Mouse (Mus musculus) neural tube, embryonic 15.5 days (tissue): ENCODE measurements around the gene Spata5. TPM values are rescaled to one million over a fixed set of nuclear protein-coding genes. Genes with fewer than 3 reads are reported as not detected.

ENCODE experiments used
- ATAC-seq: fragments of 200-750 bp; cut with Nextera tagmentation; 2 replicates; pipeline ENCODE4 v1.8.0; 2017; ENCODE audit warnings: mild to moderate bottlenecking, moderate TSS enrichment, moderate library complexity; ENCODE audit not compliant: low FRiP score
- H3K27ac ChIP-seq: fragments of 300-500 bp; sonication (generic); replicated peaks from 2 replicates; pipeline ENCODE4 v1.5.1; 2015; ENCODE audit warnings: mild to moderate bottlenecking, inconsistent platforms
- H3K27me3 ChIP-seq: fragments of 300-500 bp; sonication (generic); replicated peaks from 2 replicates; pipeline ENCODE4 v1.6.1; 2015; ENCODE audit warnings: inconsistent platforms
- H3K36me3 ChIP-seq: fragments of 300-500 bp; sonication (generic); 2 replicates; pipeline ENCODE4 v1.6.1; 2015; ENCODE audit warnings: inconsistent platforms
- H3K4me1 ChIP-seq: fragments of 300-500 bp; sonication (generic); 2 replicates; pipeline ENCODE4 v1.6.1; 2015; ENCODE audit warnings: inconsistent platforms
- H3K4me2 ChIP-seq: fragments of 300-500 bp; sonication (generic); 2 replicates; pipeline ENCODE4 v1.6.1; 2015; ENCODE audit warnings: inconsistent platforms, mild to moderate bottlenecking, moderate library complexity
- H3K4me3 ChIP-seq: fragments of 300-500 bp; sonication (generic); replicated peaks from 2 replicates; pipeline ENCODE4 v1.5.1; 2015; ENCODE audit warnings: mild to moderate bottlenecking, inconsistent platforms
- H3K9ac ChIP-seq: fragments of 300-500 bp; sonication (generic); replicated peaks from 2 replicates; pipeline ENCODE4 v1.6.1; 2015; ENCODE audit warnings: mild to moderate bottlenecking, inconsistent platforms
- H3K9me3 ChIP-seq: fragments of 300-500 bp; sonication (generic); replicated peaks from 2 replicates; pipeline ENCODE4 v1.6.1; 2016; ENCODE audit warnings: inconsistent platforms
- WGBS: fragments of 180-500 bp; shearing (Covaris S2); methylation state at CpG from one replicate; pipeline ENCODE4 v1.1.7; 2015; ENCODE audit warnings: mixed read lengths; 5-methylcytosine and 5-hydroxymethylcytosine counted together
- polyA plus RNA-seq: library from polyadenylated mRNA; unstranded; fragments of >200 nt; fragmentation: Nextera tagmentation; extraction: Ambion mirVana; gene quantifications from 2 replicates; pipeline ENCODE4 v1.2.1, GENCODE M21; 2015

Gene Spata5
- polyA plus RNA-seq, 1 experiment from 2014 or later = 29.5 TPM

GRCm38 (mm10) chr3:37608926-37609325, 189.2 kb downstream of the Spata5 start:
- 94% methylated on average over 4 of the region's 4 CpGs for WGBS
- Histone ChIP-seq H3K36me3 (no peaks in the 10 kb centered on the region), H3K9me3 (no peaks in the 10 kb centered on the region), H3K4me3 (no peak overlapping the region), H3K27me3 (no peaks in the 10 kb centered on the region), H3K4me2 (no peak overlapping the region), H3K4me1 (peaks cover 7% of the 10 kb centered on the region), H3K9ac (no peak overlapping the region), H3K27ac (no peak overlapping the region)
- no peak for ATAC-seq

- Histone ChIP-seq H3K36me3 (no peaks in the 10 kb centered on the region), H3K9me3 (no peaks in the 10 kb centered on the region), H3K4me3 (no peak overlapping the region), H3K9ac (no peak overlapping the region), H3K27ac (no peak overlapping the region), H3K4me2 (no peak overlapping the region), H3K27me3 (no peaks in the 10 kb centered on the region), H3K4me1 (no peaks in the 10 kb centered on the region)
- WGBS = 95% methylated on average over 2 of the region's 2 CpGs
- no peak for ATAC-seq
Observed at GRCm38 (mm10) chr3:37610670-37611069, 191.0 kb downstream of the Spata5 start.

GRCm38 (mm10) chr3:37613722-37614121, 194.0 kb downstream of the Spata5 start:
- Histone ChIP-seq H3K4me2 (no peak overlapping the region), H3K9ac (no peak overlapping the region), H3K4me1 (no peaks in the 10 kb centered on the region), H3K27me3 (no peaks in the 10 kb centered on the region), H3K27ac (no peak overlapping the region), H3K9me3 (no peaks in the 10 kb centered on the region), H3K4me3 (no peak overlapping the region), H3K36me3 (no peaks in the 10 kb centered on the region)
- no peak for ATAC-seq
- WGBS = 74% methylated on average over 10 of the region's 10 CpGs

- Histone ChIP-seq H3K36me3 (no peaks in the 10 kb centered on the region), H3K27ac (no peak overlapping the region), H3K4me2 (no peak overlapping the region), H3K9me3 (no peaks in the 10 kb centered on the region), H3K4me1 (no peaks in the 10 kb centered on the region), H3K27me3 (no peaks in the 10 kb centered on the region), H3K4me3 (no peak overlapping the region), H3K9ac (no peak overlapping the region)
- WGBS = 91% methylated on average over 10 of the region's 10 CpGs
- no peak for ATAC-seq
Observed at GRCm38 (mm10) chr3:37614878-37615650, 195.4 kb downstream of the Spata5 start.

- H3K4me1 ChIP-seq = no peaks in the 10 kb centered on the region
Observed at GRCm38 (mm10) chr3:37616586-37617547, 197.2 kb downstream of the Spata5 start.

More at GRCm38 (mm10) chr3:37616586-37617547, 197.2 kb downstream of the Spata5 start:
- H3K9ac ChIP-seq = no peak overlapping the region
- H3K27ac ChIP-seq = no peak overlapping the region
- no peaks in the 10 kb centered on the region for H3K27me3 ChIP-seq
- no peak for ATAC-seq
- no peaks in the 10 kb centered on the region for H3K36me3 ChIP-seq
- H3K4me3 ChIP-seq = no peak overlapping the region
- no peaks in the 10 kb centered on the region for H3K9me3 ChIP-seq
- H3K4me2 ChIP-seq = no peak overlapping the region
- 69% methylated on average over 21 of the region's 21 CpGs for WGBS

Other genes with a start within 250 kb of the Spata5 start
- gene Il21, start 187.3 kb upstream of the Spata5 start, polyA plus RNA-seq = not detected in 2 replicates
- 4.4 and 4.7 TPM in 2 replicates for gene Bbs12, start 107.3 kb upstream of the Spata5 start, polyA plus RNA-seq
- gene Cetn4, start 107.2 kb upstream of the Spata5 start, polyA plus RNA-seq = 3.3 and 3.6 TPM in 2 replicates
- 0.63 and 1.1 TPM in 2 replicates for gene Fgf2, start 71.5 kb upstream of the Spata5 start, polyA plus RNA-seq
- 9.3 and 10.5 TPM in 2 replicates for gene Nudt6, start 315 bp downstream of the Spata5 start, polyA plus RNA-seq
- gene Spry1, start 220.1 kb downstream of the Spata5 start, polyA plus RNA-seq = 5.9 and 6.3 TPM in 2 replicates